Mouse (Mus musculus) heart, postnatal 0 days (tissue): Measurements from ENCODE around the gene Kif1c. TPM values are rescaled to one million over a fixed set of nuclear protein-coding genes. Genes with fewer than 3 reads are reported as not detected.

Experiments used
- ATAC-seq: fragments of 200-750 bp; cut with Nextera tagmentation; 2 replicates; pipeline ENCODE4 v1.8.0; 2017; ENCODE audit warnings: low read depth, moderate number of reproducible peaks, moderate library complexity; ENCODE audit not compliant: insufficient read depth
- DNase-seq: peaks from one replicate; pipeline ENCODE4 v3.0.0-alpha.2; 2016; ENCODE audit warnings: low spot score
- H3K27ac ChIP-seq: fragments of 300-500 bp; sonication (generic); 2 replicates; pipeline ENCODE4 v1.5.1; 2014; ENCODE audit warnings: low read depth, mild to moderate bottlenecking
- H3K27me3 ChIP-seq: fragments of 300-500 bp; sonication (generic); 2 replicates; pipeline ENCODE4 v1.6.1; 2014; ENCODE audit warnings: low read length, mixed read lengths; ENCODE audit not compliant: control insufficient read depth, insufficient read depth
- H3K36me3 ChIP-seq: fragments of 300-500 bp; sonication (generic); replicated peaks from 2 replicates; pipeline ENCODE4 v1.6.1; 2014; ENCODE audit warnings: low read length, mixed read lengths; ENCODE audit not compliant: control insufficient read depth, insufficient read depth
- H3K4me1 ChIP-seq: fragments of 300-500 bp; sonication (generic); 2 replicates; pipeline ENCODE4 v1.6.1; 2014; ENCODE audit warnings: antibody characterized with exemption; ENCODE audit not compliant: control insufficient read depth, insufficient read depth
- H3K4me2 ChIP-seq: fragments of 300-500 bp; sonication (generic); 2 replicates; pipeline ENCODE4 v1.6.1; 2014; ENCODE audit warnings: low read depth, mild to moderate bottlenecking, low read length, moderate library complexity
- H3K4me3 ChIP-seq: fragments of 300-500 bp; sonication (generic); 2 replicates; pipeline ENCODE4 v1.5.1; 2014; ENCODE audit warnings: low read depth, low read length
- H3K9ac ChIP-seq: fragments of 300-500 bp; sonication (generic); replicated peaks from 2 replicates; pipeline ENCODE4 v1.6.1; 2014; ENCODE audit warnings: low read depth, low read length, mixed read lengths
- H3K9me3 ChIP-seq: fragments of 300-500 bp; sonication (generic); replicated peaks from 2 replicates; pipeline ENCODE4 v1.6.1; 2016; ENCODE audit warnings: low read length; ENCODE audit not compliant: control insufficient read depth
- CTCF ChIP-seq: IDR thresholded peaks from 2 replicates; pipeline ENCODE4 v1.5.1; 2016; ENCODE audit warnings: antibody characterized with exemption, control low read depth, low read depth
- EP300 ChIP-seq: IDR thresholded peaks from 2 replicates; pipeline ENCODE4 v1.6.1; 2016; ENCODE audit warnings: antibody characterized with exemption, low read depth
- WGBS: fragments of 180-500 bp; shearing (Covaris S2); extraction: QIAGEN DNeasy Blood & Tissue Kit; methylation state at CpG from one replicate; pipeline ENCODE4 v1.1.7; 2014; 5-methylcytosine and 5-hydroxymethylcytosine counted together
- polyA plus RNA-seq: library from polyadenylated mRNA; unstranded; fragments of >200 nt; fragmentation: Nextera tagmentation; extraction: Ambion mirVana; gene quantifications from 2 replicates; pipeline ENCODE4 v1.2.1, GENCODE M21; 2015
- total RNA-seq: library from RNA; depleted of rRNA; stranded (reverse); fragments of >200 nt; gene quantifications from 2 replicates; pipeline ENCODE4 v1.2.3, GENCODE M21; 2014; ENCODE audit warnings: low replicate concordance

The Kif1c gene
- total and polyA plus RNA-seq, 2 experiments from 2014 or later, result 6.4 to 92.9 TPM

- Histone ChIP-seq H3K27me3 (no peaks in the 10 kb centered on the region), H3K4me1 (peaks cover 11% of the 10 kb centered on the region), H3K36me3 (peaks cover 30% of the 10 kb centered on the region), H3K4me3 (no peak overlapping the region), H3K27ac (no peak overlapping the region), H3K9ac (no peak overlapping the region), H3K9me3 (no peaks in the 10 kb centered on the region), H3K4me2 (no peak overlapping the region)
- ATAC-seq (no peak), DNase-seq (no peak)
- TF ChIP-seq EP300, result no peak
- no peak for TF ChIP-seq CTCF
- 79% methylated on average over 16 of the region's 16 CpGs for WGBS
These were observed 28.9 kb upstream of the Kif1c start for GRCm38 (mm10) chr11:70671333-70672047.

- ATAC-seq, result no peak
- 80% methylated on average over 6 of the region's 6 CpGs for WGBS
- no peak for DNase-seq
- no peak overlapping the region for H3K27ac ChIP-seq
- no peak overlapping the region for H3K4me3 ChIP-seq
- no peak overlapping the region for H3K4me2 ChIP-seq
- H3K9me3 ChIP-seq, result no peaks in the 10 kb centered on the region
- 0 out of 2 replicates have a peak, but pooled peaks cover 3% of the 10 kb centered on the region for H3K4me1 ChIP-seq
- TF ChIP-seq CTCF, result no peak
- no peak for TF ChIP-seq EP300
- H3K36me3 ChIP-seq, result peaks cover 46% of the 10 kb centered on the region
- no peaks in the 10 kb centered on the region for H3K27me3 ChIP-seq
- H3K9ac ChIP-seq, result no peak overlapping the region
These were observed 26.3 kb upstream of the Kif1c start for GRCm38 (mm10) chr11:70674014-70674413.

GRCm38 (mm10) chr11:70674501-70674900 lies 25.8 kb upstream of the Kif1c start:
- H3K36me3 ChIP-seq, result peaks cover 51% of the 10 kb centered on the region

GRCm38 (mm10) chr11:70678092-70678491 lies 22.3 kb upstream of the Kif1c start:
- Histone ChIP-seq H3K9me3 (no peaks in the 10 kb centered on the region), H3K4me2 (no peak overlapping the region), H3K36me3 (peaks cover 74% of the 10 kb centered on the region), H3K9ac (no peak overlapping the region), H3K27ac (no peak overlapping the region), H3K27me3 (no peaks in the 10 kb centered on the region), H3K4me3 (no peak overlapping the region), H3K4me1 (peaks cover 8% of the 10 kb centered on the region)
- ATAC-seq, result no peak
- no peak for DNase-seq
- WGBS, result 81% methylated on average over 9 of the region's 9 CpGs
- no peak for TF ChIP-seq CTCF
- no peak for TF ChIP-seq EP300

More at GRCm38 (mm10) chr11:70674501-70674900, 25.8 kb upstream of the Kif1c start:
- no peak overlapping the region for H3K27ac ChIP-seq
- DNase-seq (no peak), ATAC-seq (no peak)
- H3K4me3 ChIP-seq, result no peak overlapping the region
- no peaks in the 10 kb centered on the region for H3K9me3 ChIP-seq
- TF ChIP-seq CTCF (no peak), EP300 (no peak)
- H3K4me1 ChIP-seq, result 0 out of 2 replicates have a peak, but pooled peaks cover 3% of the 10 kb centered on the region
- no peak overlapping the region for H3K4me2 ChIP-seq
- no peaks in the 10 kb centered on the region for H3K27me3 ChIP-seq
- WGBS, result 70% methylated on average over 11 of the region's 11 CpGs
- H3K9ac ChIP-seq, result no peak overlapping the region

- Histone ChIP-seq H3K36me3 (peaks cover 78% of the 10 kb centered on the region), H3K27me3 (no peaks in the 10 kb centered on the region), H3K27ac (no peak overlapping the region), H3K4me2 (no peak overlapping the region), H3K9me3 (no peaks in the 10 kb centered on the region), H3K4me1 (peaks cover 8% of the 10 kb centered on the region), H3K4me3 (no peak overlapping the region), H3K9ac (no peak overlapping the region)
- no peak for DNase-seq
- TF ChIP-seq CTCF, result no peak
- TF ChIP-seq EP300, result no peak
- no peak for ATAC-seq
- 90% methylated on average over 2 of the region's 2 CpGs for WGBS
These were observed 21.8 kb upstream of the Kif1c start for GRCm38 (mm10) chr11:70678576-70678975.

GRCm38 (mm10) chr11:70679361-70679760 lies 21.0 kb upstream of the Kif1c start:
- H3K4me3 ChIP-seq, result no peak overlapping the region
- no peak overlapping the region for H3K4me2 ChIP-seq
- TF ChIP-seq EP300 (no peak), CTCF (no peak)
- H3K9ac ChIP-seq, result no peak overlapping the region
- ATAC-seq (no peak), DNase-seq (no peak)
- H3K36me3 ChIP-seq, result peaks cover 78% of the 10 kb centered on the region
- no peaks in the 10 kb centered on the region for H3K27me3 ChIP-seq
- no peak overlapping the region for H3K27ac ChIP-seq
- H3K9me3 ChIP-seq, result no peaks in the 10 kb centered on the region
- 93% methylated on average over 8 of the region's 8 CpGs for WGBS
- H3K4me1 ChIP-seq, result peaks cover 8% of the 10 kb centered on the region
